In the genomic region with DNA sequence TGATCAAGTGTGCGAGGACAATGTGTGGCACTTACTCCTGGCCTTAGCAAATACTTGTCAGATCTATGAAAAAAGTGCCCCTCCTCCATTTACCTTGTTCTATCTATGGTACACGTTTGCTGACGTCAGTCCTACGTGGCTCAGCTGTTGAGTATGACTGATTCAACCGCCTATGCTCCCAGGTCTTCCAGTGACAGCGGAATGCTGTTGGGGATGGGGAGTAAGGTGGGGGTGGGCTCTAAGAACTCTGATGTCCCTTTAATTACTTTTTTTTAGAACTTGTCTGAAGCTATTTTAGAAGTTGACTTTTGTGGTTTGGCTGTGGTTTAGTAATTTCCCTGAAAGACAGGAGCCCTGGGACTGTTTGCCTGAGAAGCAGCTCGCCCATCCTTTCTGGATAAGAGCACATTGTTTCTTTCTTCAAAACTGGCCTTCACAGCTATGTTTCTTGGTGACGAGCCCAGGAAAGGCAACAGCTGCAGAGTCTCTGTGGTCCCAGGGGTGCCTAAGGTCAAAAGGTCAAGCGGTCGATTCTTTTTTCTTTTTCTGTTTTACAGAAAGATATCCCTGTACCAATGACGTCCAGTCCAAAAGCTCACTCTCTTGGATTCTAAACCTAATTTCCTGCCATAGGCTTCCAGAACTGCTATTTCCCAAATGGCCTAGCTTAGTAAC, we compare ENCODE assay signal across 9 mouse cellular contexts.
DNase-seq lines count a peak whose midpoint lies in the region; ATAC-seq lines count a peak whose summit lies in the region.
"Had no signal": no experiment of that assay in that cellular context is flagged by ENCODE, and none has a peak within 500 bp of the region (broad histone marks: within the 10 kb centered on the region; RNA-seq: fewer than 3 reads in every experiment).

No protein-coding gene starts in this region.

- ATAC-seq in heart, embryonic 12.5 days (ENCODE audit: insufficient number of reproducible peaks, low FRiP score): no peak
- 0 out of 2 replicates have a peak, but pooled peaks have one; percentile 9 for ATAC-seq in embryonic facial prominence, embryonic 15.5 days (ENCODE audit: insufficient number of reproducible peaks, low FRiP score, low TSS enrichment, low read depth)
- ATAC-seq in cerebellum, adult (ENCODE audit: insufficient number of reproducible peaks, low FRiP score, low TSS enrichment): no peak

- H3K4me2 ChIP-seq in heart, embryonic 12.5 days: no peak overlapping the region
- no peak overlapping the region for H3K4me2 ChIP-seq in embryonic facial prominence, embryonic 15.5 days (replicated peaks)
- H3K4me2 ChIP-seq: heart, embryonic 13.5 days had no signal

- DNase-seq in heart, adult 18-20 months: peak; percentile 91
- peak; percentile 61 for DNase-seq in heart, postnatal 25 days (ENCODE audit: low spot score)
- peak; percentile 46 to 52 for DNase-seq in lung, postnatal 4 days
- DNase-seq in MN1 (ENCODE audit: low spot score) (no peak), adipocyte (ENCODE audit: low spot score) (no peak)

- no peaks in the 10 kb centered on the region for H3K27me3 ChIP-seq in heart, embryonic 12.5 days (replicated peaks)
- H3K27me3 ChIP-seq in embryonic facial prominence, embryonic 15.5 days: no peaks in the 10 kb centered on the region
- H3K27me3 ChIP-seq: heart, embryonic 13.5 days had no signal

- H3K9ac ChIP-seq in heart, embryonic 12.5 days: no peak overlapping the region
- no peak overlapping the region for H3K9ac ChIP-seq in embryonic facial prominence, embryonic 15.5 days
- H3K9ac ChIP-seq: heart, embryonic 13.5 days had no signal

- H3K4me3 ChIP-seq in heart, embryonic 12.5 days: no peak overlapping the region
- no peak overlapping the region for H3K4me3 ChIP-seq in embryonic facial prominence, embryonic 15.5 days (replicated peaks)
- H3K4me3 ChIP-seq: heart, embryonic 13.5 days had no signal

- H3K27ac ChIP-seq in heart, embryonic 12.5 days (ENCODE audit: poor library complexity, severe bottlenecking): no peak overlapping the region
- no peak overlapping the region for H3K27ac ChIP-seq in embryonic facial prominence, embryonic 15.5 days (replicated peaks)
- H3K27ac ChIP-seq: heart, embryonic 13.5 days had no signal

- H3K4me1 ChIP-seq in heart, embryonic 12.5 days (replicated peaks): no peaks in the 10 kb centered on the region
- peaks cover 18% of the 10 kb centered on the region for H3K4me1 ChIP-seq in embryonic facial prominence, embryonic 15.5 days

- intact Hi-C loops in heart, postnatal 25 days (cut with DNase I): loop anchor here (5.0 kb wide), 1 partner anchor 79 kb away; no protein-coding TSS in a partner anchor

- 63% methylated on average over 11 of the region's 11 CpGs for WGBS in heart, embryonic 12.5 days
- 50% methylated on average over 11 of the region's 11 CpGs for WGBS in embryonic facial prominence, embryonic 15.5 days

- H3K36me3 ChIP-seq in heart, embryonic 12.5 days: no peaks in the 10 kb centered on the region
- H3K36me3 ChIP-seq in embryonic facial prominence, embryonic 15.5 days: no peaks in the 10 kb centered on the region
- H3K36me3 ChIP-seq: heart, embryonic 13.5 days had no signal

- H3K9me3 ChIP-seq in heart, embryonic 12.5 days (replicated peaks): no peaks in the 10 kb centered on the region
- no peaks in the 10 kb centered on the region for H3K9me3 ChIP-seq in embryonic facial prominence, embryonic 15.5 days (replicated peaks)
- H3K9me3 ChIP-seq: heart, embryonic 13.5 days had no signal

Comparison
In these comparisons a context has a peak if more than half of its experiments do, and no peak if none do; other contexts are left out.
1. DNase-seq: peak in heart, adult 18-20 months (2 of 2), heart, postnatal 25 days (single experiment) and lung, postnatal 4 days (2 of 2); none in MN1 (single experiment) and adipocyte (single experiment).